Mouse (Mus musculus) CH12.LX (cell line): ENCODE measurements around the gene Vasp. TPM values are rescaled to one million over a fixed set of nuclear protein-coding genes. Genes with fewer than 3 reads are reported as not detected.

Experiments used
- DNase-seq: peaks from one replicate; pipeline ENCODE4 v3.0.0-alpha.2; 2013; ENCODE audit errors: extremely low read depth
- H3K27ac ChIP-seq: 2 replicates; pipeline ENCODE4 v1.5.1; 2012; ENCODE audit warnings: low read depth, mild to moderate bottlenecking, control low read depth, moderate library complexity; ENCODE audit not compliant: insufficient read depth
- H3K27me3 ChIP-seq: replicated peaks from 2 replicates; pipeline ENCODE3; 2012; ENCODE audit warnings: inconsistent platforms
- H3K36me3 ChIP-seq, 2 experiments: replicated peaks in 1 of 2; 2 replicates each; pipeline versions ENCODE3 to v1.6.1; 2012; ENCODE audit warnings: inconsistent platforms in 1 of 2, low read length in 1 of 2, mild to moderate bottlenecking in 1 of 2, mixed read lengths in 1 of 2, moderate library complexity in 1 of 2; ENCODE audit not compliant: control insufficient read depth in 1 of 2, insufficient read depth in 1 of 2
- H3K4me1 ChIP-seq, 2 experiments: 2 replicates each; pipeline ENCODE4 v1.6.1; 2012; ENCODE audit warnings: inconsistent platforms in 1 of 2, moderate library complexity in 1 of 2; ENCODE audit not compliant: insufficient read depth in 2 of 2, control insufficient read depth in 1 of 2
- H3K4me2 ChIP-seq: 2 replicates; pipeline ENCODE4 v1.6.1; 2012; ENCODE audit warnings: low read depth, mild to moderate bottlenecking, control low read depth; ENCODE audit not compliant: poor library complexity, insufficient read depth, severe bottlenecking
- H3K4me3 ChIP-seq, 3 experiments: fragments of 150-350 bp in 1 of 3; sonication (generic) in 1 of 3; replicated peaks in 1 of 3; 2 replicates each; pipeline versions ENCODE3 to v1.5.1; 2011 to 2012; ENCODE audit warnings: low read depth in 2 of 3, low read length in 2 of 3, mild to moderate bottlenecking in 2 of 3, moderate library complexity in 2 of 3, control low read depth in 1 of 3, improper control_type of control experiment in 1 of 3, inconsistent platforms in 1 of 3, mixed read lengths in 1 of 3; ENCODE audit not compliant: poor library complexity in 1 of 3
- H3K79me2 ChIP-seq: replicated peaks from 2 replicates; pipeline ENCODE4 v1.6.1; 2012; ENCODE audit warnings: mild to moderate bottlenecking, moderate library complexity; ENCODE audit not compliant: control insufficient read depth, poor library complexity, insufficient read depth, severe bottlenecking; ENCODE audit errors: extremely low read depth
- H3K9ac ChIP-seq: 2 replicates; pipeline ENCODE4 v1.6.1; 2012; ENCODE audit warnings: low read depth, mild to moderate bottlenecking, control low read depth, moderate library complexity; ENCODE audit not compliant: insufficient read depth
- H3K9me3 ChIP-seq: replicated peaks from 2 replicates; pipeline ENCODE3; 2012; ENCODE audit warnings: low read length, inconsistent platforms, mixed read lengths
- CHD2 ChIP-seq: IDR thresholded peaks from 2 replicates; pipeline ENCODE4 v1.6.1; 2011; ENCODE audit warnings: low read length, improper control_type of control experiment
- CTCF ChIP-seq, 2 experiments: IDR thresholded peaks in 1 of 2; conservative IDR thresholded peaks in 1 of 2; 2 replicates each; pipeline ENCODE4 v1.5.1; 2011 to 2012; ENCODE audit warnings: low read depth in 2 of 2, low read length in 2 of 2, improper control_type of control experiment in 1 of 2, inconsistent platforms in 1 of 2, mild to moderate bottlenecking in 1 of 2, moderate library complexity in 1 of 2
- E2F4 ChIP-seq: IDR thresholded peaks from 2 replicates; pipeline ENCODE4 v1.6.1; 2011; ENCODE audit warnings: low read depth, low read length, improper control_type of control experiment; ENCODE audit not compliant: insufficient replicate concordance
- EP300 ChIP-seq: IDR thresholded peaks from 2 replicates; pipeline ENCODE4 v1.6.1; 2011; ENCODE audit warnings: low read length, improper control_type of control experiment
- HCFC1 ChIP-seq: IDR thresholded peaks from 2 replicates; pipeline ENCODE4 v1.6.1; 2012; ENCODE audit warnings: low read depth, mild to moderate bottlenecking, inconsistent platforms, low read length, improper control_type of control experiment
- IRF4 ChIP-seq: IDR thresholded peaks from 2 replicates; pipeline ENCODE4 v1.6.1; 2014; ENCODE audit warnings: low read depth, mild to moderate bottlenecking, inconsistent platforms, low read length, improper control_type of control experiment
- JUND ChIP-seq: conservative IDR thresholded peaks from 2 replicates; pipeline ENCODE4 v1.6.1; 2011; ENCODE audit warnings: low read depth, low read length, improper control_type of control experiment
- KAT2A ChIP-seq: IDR thresholded peaks from 2 replicates; pipeline ENCODE4 v1.6.1; 2012; ENCODE audit warnings: low read length, improper control_type of control experiment, inconsistent platforms; ENCODE audit not compliant: insufficient replicate concordance
- MAFK ChIP-seq: IDR thresholded peaks from 2 replicates; pipeline ENCODE4 v1.6.1; 2011; ENCODE audit warnings: low read length, improper control_type of control experiment; ENCODE audit not compliant: insufficient replicate concordance
- MAX ChIP-seq: IDR thresholded peaks from 2 replicates; pipeline ENCODE4 v1.6.1; 2011; ENCODE audit warnings: low read length, improper control_type of control experiment
- MAZ ChIP-seq: IDR thresholded peaks from 2 replicates; pipeline ENCODE4 v1.6.1; 2012; ENCODE audit warnings: low read depth, mild to moderate bottlenecking, inconsistent platforms, low read length, improper control_type of control experiment, moderate library complexity
- MEF2A ChIP-seq: IDR thresholded peaks from 2 replicates; pipeline ENCODE4 v1.6.1; 2014; ENCODE audit warnings: low read depth, mild to moderate bottlenecking, inconsistent platforms, low read length, improper control_type of control experiment, borderline replicate concordance
- NELFE ChIP-seq: IDR thresholded peaks from 2 replicates; pipeline ENCODE4 v1.6.1; 2011; ENCODE audit warnings: low read depth, low read length, improper control_type of control experiment
- NRF1 ChIP-seq: IDR thresholded peaks from 2 replicates; pipeline ENCODE4 v1.6.1; 2014; ENCODE audit warnings: low read depth, mild to moderate bottlenecking, inconsistent platforms, low read length, improper control_type of control experiment, moderate library complexity
- PAX5 ChIP-seq: IDR thresholded peaks from 2 replicates; pipeline ENCODE4 v1.6.1; 2012; ENCODE audit warnings: low read length, inconsistent platforms, mixed read lengths
- POLR2A ChIP-seq: IDR thresholded peaks from 2 replicates; pipeline ENCODE4 v1.6.1; 2011; ENCODE audit warnings: low read depth, mild to moderate bottlenecking, improper control_type of control experiment, low read length
- POLR2AphosphoS2 ChIP-seq: IDR thresholded peaks from 2 replicates; pipeline ENCODE4 v1.6.1; 2011; ENCODE audit warnings: low read depth, low read length, improper control_type of control experiment
- RAD21 ChIP-seq: IDR thresholded peaks from 2 replicates; pipeline ENCODE4 v1.6.1; 2011; ENCODE audit warnings: low read depth, mild to moderate bottlenecking, low read length, improper control_type of control experiment, moderate library complexity
- RCOR1 ChIP-seq: conservative IDR thresholded peaks from 2 replicates; pipeline ENCODE4 v1.6.1; 2012; ENCODE audit warnings: low read depth, mild to moderate bottlenecking, inconsistent platforms, low read length, improper control_type of control experiment
- TBP ChIP-seq: conservative IDR thresholded peaks from 2 replicates; pipeline ENCODE4 v1.6.1; 2011; ENCODE audit warnings: low read depth, low read length, improper control_type of control experiment
- UBTF ChIP-seq: IDR thresholded peaks from 2 replicates; pipeline ENCODE4 v1.6.1; 2012; ENCODE audit warnings: low read depth, mild to moderate bottlenecking, inconsistent platforms, low read length, improper control_type of control experiment, moderate library complexity
- USF1 ChIP-seq: IDR thresholded peaks from 2 replicates; pipeline ENCODE4 v1.6.1; 2014; ENCODE audit warnings: low read depth, mild to moderate bottlenecking, inconsistent platforms, low read length, improper control_type of control experiment
- USF2 ChIP-seq: conservative IDR thresholded peaks from 2 replicates; pipeline ENCODE4 v1.6.1; 2011; ENCODE audit warnings: low read depth, low read length, improper control_type of control experiment
- ZC3H11A ChIP-seq: IDR thresholded peaks from 2 replicates; pipeline ENCODE4 v1.6.1; 2012; ENCODE audit warnings: low read depth, mild to moderate bottlenecking, inconsistent platforms, low read length, improper control_type of control experiment
- ZKSCAN1 ChIP-seq: IDR thresholded peaks from 2 replicates; pipeline ENCODE4 v1.6.1; 2012; ENCODE audit warnings: low read depth, inconsistent platforms, low read length, improper control_type of control experiment, borderline replicate concordance
- ZMIZ1 ChIP-seq: IDR thresholded peaks from 2 replicates; pipeline ENCODE4 v1.6.1; 2012; ENCODE audit warnings: low read depth, mild to moderate bottlenecking, inconsistent platforms, low read length, improper control_type of control experiment
- ZNF384 ChIP-seq: IDR thresholded peaks from 2 replicates; pipeline ENCODE4 v1.6.1; 2012; ENCODE audit warnings: low read depth, low read length, improper control_type of control experiment, inconsistent platforms
- dilution Hi-C: fragments of 300-500 bp; cut with MboI; formaldehyde crosslinking; loops from 2 replicates; pipeline ENCODE4 v1.14.3; 2020; ENCODE audit warnings: low sequenced_read_pairs; ENCODE audit not compliant: extremely low pct_unique_long_range_greater_than_20kb, extremely low pct_ligation_motif_present
- in situ Hi-C: fragments of 300-500 bp; cut with MboI; formaldehyde crosslinking; loops from 3 replicates; pipeline ENCODE4 v1.14.3; 2019; ENCODE audit warnings: low sequenced_read_pairs, low pct_ligation_motif_present, low pct_unique_long_range_greater_than_20kb, mixed read lengths
- polyA plus RNA-seq: library from polyadenylated mRNA; unstranded; fragments of >175 nt; gene quantifications from 2 replicates; pipeline ENCODE4 v1.2.1, GENCODE M21; 2012; ENCODE audit warnings: low read depth; ENCODE audit not compliant: insufficient read length
- total RNA-seq, 2 experiments: library from RNA; depleted of rRNA; stranded (reverse); fragments of 300-350 nt in 1 of 2; fragments of >200 nt in 1 of 2; gene quantifications; 2 replicates each; pipeline ENCODE4 v1.2.3; 2012 to 2014

Gene Vasp
- total and polyA plus RNA-seq, 3 experiments = 114 to 191 (median 125) TPM

- H3K79me2 ChIP-seq = peaks cover 17% of the 10 kb centered on the region
- H3K4me3 ChIP-seq = no peak overlapping the region
- H3K9me3 ChIP-seq = no peaks in the 10 kb centered on the region
- H3K27ac ChIP-seq = no peak overlapping the region
- dilution Hi-C loops (no loop called here), in situ Hi-C loops (loop anchor here (5.0 kb wide), 2 partner anchors 39 to 41 kb away; partner anchors contain the start of gene Vasp)
- H3K27me3 ChIP-seq = no peaks in the 10 kb centered on the region
- H3K4me1 ChIP-seq = peaks cover 0 to 25% of the 10 kb centered on the region in 2 experiments; a peak in 2 of 4 replicates
- no peak for DNase-seq
- TF ChIP-seq NELFE = no peak
- TF ChIP-seq RAD21 = no peak
- TF ChIP-seq JUND = no peak
- no peak for TF ChIP-seq ZC3H11A
- no peak for TF ChIP-seq UBTF
- TF ChIP-seq RCOR1 = no peak
- no peak for TF ChIP-seq POLR2AphosphoS2
- no peak for TF ChIP-seq NRF1
- TF ChIP-seq CTCF (conservative IDR thresholded peaks at IDR 0.05 in 1 of 2, IDR thresholded peaks at IDR 0.05 in 1 of 2; ENCODE audit: low read depth in 2 of 2, low read length in 2 of 2) = no peak
- no peak for TF ChIP-seq POLR2A
- TF ChIP-seq USF2 = no peak
- no peak for TF ChIP-seq HCFC1
- TF ChIP-seq TBP = no peak
- TF ChIP-seq USF1 = no peak
- no peak for TF ChIP-seq MAFK
- TF ChIP-seq ZKSCAN1 = no peak
- TF ChIP-seq IRF4 = no peak
- TF ChIP-seq ZNF384 = no peak
- no peak for TF ChIP-seq EP300
- no peak for TF ChIP-seq ZMIZ1
- H3K4me2 ChIP-seq = no peak overlapping the region
- peaks cover 0 to 48% of the 10 kb centered on the region in 2 experiments for H3K36me3 ChIP-seq
- no peak overlapping the region for H3K9ac ChIP-seq
These were observed 40.7 kb downstream of the Vasp start for GRCm38 (mm10) chr7:19230899-19231298.

GRCm38 (mm10) chr7:19230041-19230580, 41.5 kb downstream of the Vasp start:
- H3K9me3 ChIP-seq = no peaks in the 10 kb centered on the region
- H3K4me3 ChIP-seq = no peak overlapping the region
- dilution Hi-C loops (no loop called here), in situ Hi-C loops (loop anchor here (5.0 kb wide), 2 partner anchors 38 to 42 kb away; partner anchors contain the start of gene Vasp)
- H3K27me3 ChIP-seq = no peaks in the 10 kb centered on the region
- H3K27ac ChIP-seq = no peak overlapping the region
- TF ChIP-seq E2F4 = no peak
- TF ChIP-seq MAFK = no peak
- TF ChIP-seq EP300 = no peak
- TF ChIP-seq ZC3H11A = no peak
- TF ChIP-seq RCOR1 = no peak
- no peak for TF ChIP-seq CHD2
- TF ChIP-seq MEF2A = no peak
- no peak for TF ChIP-seq KAT2A
- no peak for TF ChIP-seq ZNF384
- TF ChIP-seq NELFE = no peak
- no peak for TF ChIP-seq MAX
- TF ChIP-seq RAD21 = no peak
- no peak for TF ChIP-seq PAX5
- TF ChIP-seq IRF4 = no peak
- TF ChIP-seq ZMIZ1 = no peak
- no peak for TF ChIP-seq MAZ
- no peak for TF ChIP-seq USF1
- TF ChIP-seq UBTF = no peak
- no peak overlapping the region for H3K9ac ChIP-seq
- peaks cover 17% of the 10 kb centered on the region for H3K79me2 ChIP-seq
- H3K36me3 ChIP-seq = peaks cover 0 to 51% of the 10 kb centered on the region in 2 experiments
- no peak for DNase-seq
- peaks cover 0 to 32% of the 10 kb centered on the region in 2 experiments; a peak in 2 of 4 replicates for H3K4me1 ChIP-seq
- H3K4me2 ChIP-seq = no peak overlapping the region; the same call in 1 of the 2 replicates
